Mouse (Mus musculus): Measurements from ENCODE around the gene Ugt1a6a. TPM values are rescaled to one million over a fixed set of nuclear protein-coding genes. Genes with fewer than 3 reads are reported as not detected.

The Ugt1a6a gene
- polyA plus RNA-seq, 1 experiment from 2014 or later = 0.35 TPM

DNA sequence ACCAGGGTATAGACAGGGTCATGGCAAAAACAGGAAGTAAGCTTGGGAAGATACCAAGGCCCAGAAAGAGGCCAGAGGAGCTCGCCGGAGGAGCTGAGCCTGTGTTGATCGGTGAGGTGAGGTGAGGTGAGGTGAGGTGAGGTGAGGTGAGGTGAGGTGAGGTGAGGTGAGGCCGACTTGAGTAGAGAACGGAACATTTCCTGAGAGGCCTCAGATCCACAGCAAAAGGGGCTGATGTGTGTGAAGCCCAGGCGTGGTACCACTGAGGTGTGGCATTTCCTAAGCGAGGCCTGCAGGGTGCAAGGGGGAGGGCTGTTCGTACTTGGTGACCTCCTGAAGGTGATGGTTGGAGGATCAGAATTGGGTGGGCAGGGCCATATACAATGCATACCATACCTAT lies 118.5 kb downstream of the Ugt1a6a start:
- DNase-seq (ENCODE audit: low spot score) (no peak), ATAC-seq (replicated peaks; ENCODE audit: low FRiP score) (no peak)
- Histone ChIP-seq H3K27me3 (ENCODE audit: control insufficient read depth, insufficient read depth, low read length) (no peaks in the 10 kb centered on the region), H3K4me1 (replicated peaks; ENCODE audit: control insufficient read depth, insufficient read depth, low read length) (no peaks in the 10 kb centered on the region), H3K9ac (ENCODE audit: low read length) (no peak overlapping the region), H3K9me3 (ENCODE audit: control insufficient read depth, low read length) (peaks cover 96% of the 10 kb centered on the region), H3K4me3 (ENCODE audit: low read depth, low read length) (no peak overlapping the region), H3K4me2 (ENCODE audit: low read depth, low read length, severe bottlenecking) (no peak overlapping the region), H3K27ac (ENCODE audit: low read depth, low read length) (no peak overlapping the region), H3K36me3 (ENCODE audit: control insufficient read depth, insufficient read depth, low read length) (no peaks in the 10 kb centered on the region)
- 77% methylated on average over 8 of the region's 8 CpGs for WGBS

DNA sequence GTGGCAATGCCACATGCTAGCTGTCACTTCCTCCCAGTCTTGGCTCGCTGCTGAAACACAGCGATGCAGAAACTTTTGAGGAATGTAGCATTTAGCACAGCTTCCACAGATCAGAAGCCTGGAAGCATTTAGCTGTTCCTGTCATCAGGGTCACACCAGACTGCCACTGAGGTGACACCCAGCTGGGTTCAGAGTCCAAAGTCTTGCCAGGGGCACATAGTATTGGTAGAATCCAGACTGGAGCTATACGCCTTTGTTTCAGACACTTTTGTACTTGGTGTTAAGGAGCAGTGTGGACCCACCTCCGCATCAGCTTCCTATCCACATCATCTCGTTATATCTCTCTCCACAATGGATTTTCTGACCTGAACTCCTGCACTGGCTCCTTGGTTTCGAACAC lies 118.9 kb downstream of the Ugt1a6a start:
- 71% methylated on average over 6 of the region's 6 CpGs for WGBS
- no peaks in the 10 kb centered on the region for H3K4me1 ChIP-seq (replicated peaks; ENCODE audit: control insufficient read depth, insufficient read depth, low read length)
- no peak overlapping the region for H3K4me3 ChIP-seq (ENCODE audit: low read depth, low read length)
- no peaks in the 10 kb centered on the region for H3K27me3 ChIP-seq (ENCODE audit: control insufficient read depth, insufficient read depth, low read length)
- H3K9ac ChIP-seq (ENCODE audit: low read length) = no peak overlapping the region
- H3K9me3 ChIP-seq (ENCODE audit: control insufficient read depth, low read length) = peaks cover 93% of the 10 kb centered on the region
- no peaks in the 10 kb centered on the region for H3K36me3 ChIP-seq (ENCODE audit: control insufficient read depth, insufficient read depth, low read length)
- no peak overlapping the region for H3K27ac ChIP-seq (ENCODE audit: low read depth, low read length)
- no peak for ATAC-seq (replicated peaks; ENCODE audit: low FRiP score)
- DNase-seq (ENCODE audit: low spot score) = no peak
- no peak overlapping the region for H3K4me2 ChIP-seq (ENCODE audit: low read depth, low read length, severe bottlenecking)

DNA sequence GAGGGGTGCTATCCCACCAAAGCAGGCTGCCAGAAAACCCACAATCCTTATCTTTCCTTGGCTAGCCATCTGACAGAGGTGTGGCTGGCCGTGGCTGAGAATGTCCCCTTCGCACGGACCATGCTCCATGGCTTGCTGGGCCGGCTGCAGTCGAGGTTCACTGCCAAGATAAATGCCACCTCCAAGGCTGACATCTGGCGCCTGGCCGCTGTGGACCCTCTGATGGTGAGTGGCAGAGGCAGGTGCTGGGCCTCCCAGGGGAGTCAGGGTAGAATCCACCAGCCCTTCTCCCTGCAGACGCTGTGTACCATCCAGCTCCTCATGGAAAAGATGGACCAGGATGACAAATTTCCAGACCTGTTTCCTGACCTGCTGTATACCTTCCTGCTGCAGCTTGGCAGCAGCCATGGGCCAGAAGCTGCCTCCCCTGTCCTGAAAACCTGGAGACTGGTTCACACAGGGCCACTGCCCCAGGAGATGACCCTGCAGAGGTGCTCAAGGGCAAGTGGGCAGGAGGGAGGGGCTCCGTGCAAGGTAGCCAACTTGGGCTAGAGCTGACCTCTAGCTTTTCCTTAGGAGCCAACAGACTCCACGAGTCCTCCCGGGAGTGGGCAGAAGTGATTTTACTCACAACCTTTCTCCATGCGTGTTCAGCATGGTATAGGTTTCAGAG lies 120.3 kb downstream of the Ugt1a6a start:
- Histone ChIP-seq H3K36me3 (ENCODE audit: control insufficient read depth, insufficient read depth, low read length) (peaks cover 3% of the 10 kb centered on the region; the same call in 1 of the 2 replicates), H3K27me3 (ENCODE audit: control insufficient read depth, insufficient read depth, low read length) (no peaks in the 10 kb centered on the region), H3K9ac (ENCODE audit: low read length) (no peak overlapping the region), H3K4me3 (ENCODE audit: low read depth, low read length) (no peak overlapping the region), H3K4me2 (ENCODE audit: low read depth, low read length, severe bottlenecking) (no peak overlapping the region), H3K27ac (ENCODE audit: low read depth, low read length) (no peak overlapping the region), H3K4me1 (replicated peaks; ENCODE audit: control insufficient read depth, insufficient read depth, low read length) (no peaks in the 10 kb centered on the region), H3K9me3 (ENCODE audit: control insufficient read depth, low read length) (peaks cover 82% of the 10 kb centered on the region)
- whole genome bisulfite sequencing = 88% methylated on average over 12 of the region's 12 CpGs
- DNase-seq (ENCODE audit: low spot score) = no peak
- ATAC-seq (replicated peaks; ENCODE audit: low FRiP score) = no peak

DNA sequence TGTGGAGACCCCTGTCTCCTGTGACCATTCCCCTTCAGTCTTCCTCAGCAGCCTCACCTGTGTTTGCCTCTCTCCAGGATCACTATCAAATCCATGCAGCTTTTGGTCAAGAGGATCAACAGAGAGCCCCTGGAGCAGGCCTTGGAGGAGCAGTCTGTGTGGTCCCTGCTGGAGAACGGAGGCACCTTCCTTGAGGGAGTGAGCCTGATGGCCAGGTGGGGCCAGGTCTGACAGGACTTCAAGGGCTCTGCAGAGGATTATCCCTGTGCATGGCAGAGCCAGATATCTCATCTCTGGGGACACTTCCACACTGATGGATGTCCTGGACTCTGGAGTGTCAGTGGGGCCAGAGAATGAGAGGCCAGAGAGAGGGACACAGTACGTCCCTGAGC lies 120.9 kb downstream of the Ugt1a6a start:
- peaks cover 8% of the 10 kb centered on the region; the same call in 1 of the 2 replicates for H3K36me3 ChIP-seq (ENCODE audit: control insufficient read depth, insufficient read depth, low read length)
- no peaks in the 10 kb centered on the region for H3K27me3 ChIP-seq (ENCODE audit: control insufficient read depth, insufficient read depth, low read length)
- no peak overlapping the region for H3K9ac ChIP-seq (ENCODE audit: low read length)
- no peaks in the 10 kb centered on the region for H3K4me1 ChIP-seq (replicated peaks; ENCODE audit: control insufficient read depth, insufficient read depth, low read length)
- WGBS = 64% methylated on average over 2 of the region's 2 CpGs
- peaks cover 81% of the 10 kb centered on the region for H3K9me3 ChIP-seq (ENCODE audit: control insufficient read depth, low read length)
- no peak for ATAC-seq (replicated peaks; ENCODE audit: low FRiP score)
- H3K4me3 ChIP-seq (ENCODE audit: low read depth, low read length) = no peak overlapping the region
- H3K27ac ChIP-seq (ENCODE audit: low read depth, low read length) = no peak overlapping the region
- no peak for DNase-seq (ENCODE audit: low spot score)
- H3K4me2 ChIP-seq (ENCODE audit: low read depth, low read length, severe bottlenecking) = no peak overlapping the region

DNA sequence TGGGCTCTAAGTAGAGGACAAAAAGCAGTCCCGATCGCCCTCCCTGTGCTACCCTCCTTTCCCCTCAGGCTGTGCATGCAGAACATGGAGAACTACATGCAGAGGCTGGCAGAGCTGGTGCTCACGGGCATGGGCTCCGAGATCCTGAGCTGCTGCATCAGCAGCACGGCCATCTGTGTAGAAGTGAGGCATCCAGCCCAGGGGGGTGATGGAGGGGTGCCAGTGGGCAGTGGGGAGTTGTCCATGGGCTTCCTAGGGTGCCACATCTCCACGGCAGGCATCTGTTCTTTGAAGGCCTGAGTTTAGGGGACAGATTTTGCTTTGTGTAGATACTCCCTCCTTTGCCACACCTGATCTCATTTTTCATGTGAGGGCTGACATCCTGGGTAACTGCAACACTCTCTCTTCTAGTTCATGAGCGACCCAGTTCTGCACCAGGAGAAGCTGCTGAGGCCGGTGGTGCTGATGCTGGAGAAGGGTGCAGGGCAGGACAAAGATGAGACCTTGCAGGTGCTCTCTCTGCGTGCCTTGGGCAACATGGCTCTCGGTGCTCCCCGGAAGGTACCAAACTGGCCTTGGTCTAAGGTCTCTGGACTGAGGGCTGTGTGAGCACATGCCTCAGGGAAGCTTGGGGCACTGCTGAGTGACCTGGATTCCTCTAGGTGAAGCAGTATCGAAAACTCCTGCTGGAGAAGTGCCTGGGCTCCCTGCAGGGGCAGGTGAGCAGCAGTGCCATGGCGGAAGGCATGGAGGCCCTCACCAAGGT lies 121.6 kb downstream of the Ugt1a6a start:
- DNase-seq (ENCODE audit: low spot score) (no peak), ATAC-seq (replicated peaks; ENCODE audit: low FRiP score) (no peak)
- no peak overlapping the region for H3K4me3 ChIP-seq (ENCODE audit: low read depth, low read length)
- peaks cover 78% of the 10 kb centered on the region for H3K9me3 ChIP-seq (ENCODE audit: control insufficient read depth, low read length)
- H3K4me1 ChIP-seq (replicated peaks; ENCODE audit: control insufficient read depth, insufficient read depth, low read length) = no peaks in the 10 kb centered on the region
- H3K27ac ChIP-seq (ENCODE audit: low read depth, low read length) = no peak overlapping the region
- WGBS = 80% methylated on average over 13 of the region's 13 CpGs
- no peak overlapping the region for H3K9ac ChIP-seq (ENCODE audit: low read length)
- no peaks in the 10 kb centered on the region for H3K27me3 ChIP-seq (ENCODE audit: control insufficient read depth, insufficient read depth, low read length)
- H3K36me3 ChIP-seq (ENCODE audit: control insufficient read depth, insufficient read depth, low read length) = peaks cover 8% of the 10 kb centered on the region; the same call in 1 of the 2 replicates
- no peak overlapping the region for H3K4me2 ChIP-seq (ENCODE audit: low read depth, low read length, severe bottlenecking)

DNA sequence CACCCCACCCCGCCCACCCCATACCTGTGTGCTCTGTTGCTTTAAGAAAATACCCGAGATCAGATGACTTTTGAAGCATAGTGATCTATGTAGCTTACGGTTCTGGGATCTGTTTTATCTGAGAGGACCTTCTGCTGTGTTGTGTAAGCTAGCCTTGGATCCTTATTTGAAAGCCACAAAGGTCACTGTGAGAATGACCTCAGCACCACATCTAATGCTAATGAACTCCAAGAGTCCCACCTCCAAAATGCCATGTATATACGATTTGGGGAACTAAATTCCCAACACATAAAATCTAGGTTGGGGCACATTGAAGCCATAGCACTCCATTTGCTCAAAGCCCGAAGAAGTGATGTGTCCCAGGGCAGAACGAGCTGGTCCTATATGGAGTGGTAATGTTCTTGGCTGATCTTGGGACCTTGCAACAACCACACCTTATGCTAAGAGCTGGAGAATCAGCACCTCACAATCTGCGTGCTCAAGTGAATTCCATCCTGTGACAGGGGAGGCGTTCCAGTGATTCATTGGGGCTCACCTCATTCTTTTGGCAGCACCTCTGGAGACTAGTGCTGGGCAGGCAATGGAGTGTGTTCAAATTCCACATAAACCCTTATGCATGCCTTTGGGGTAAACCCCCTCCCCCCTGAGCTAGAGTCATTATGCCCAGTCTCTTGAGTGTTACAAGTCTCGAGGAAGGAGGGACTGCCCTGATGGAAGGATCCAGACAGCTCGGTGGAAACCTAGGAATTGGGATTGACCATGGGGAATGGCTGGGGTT lies 122.5 kb downstream of the Ugt1a6a start:
- ATAC-seq (replicated peaks; ENCODE audit: low FRiP score) (no peak), DNase-seq (ENCODE audit: low spot score) (no peak)
- 80% methylated on average over 10 of the region's 10 CpGs for WGBS
- H3K4me1 ChIP-seq (replicated peaks; ENCODE audit: control insufficient read depth, insufficient read depth, low read length) = no peaks in the 10 kb centered on the region
- no peak overlapping the region for H3K27ac ChIP-seq (ENCODE audit: low read depth, low read length)
- no peak overlapping the region for H3K4me2 ChIP-seq (ENCODE audit: low read depth, low read length, severe bottlenecking)
- H3K27me3 ChIP-seq (ENCODE audit: control insufficient read depth, insufficient read depth, low read length) = no peaks in the 10 kb centered on the region
- H3K9me3 ChIP-seq (ENCODE audit: control insufficient read depth, low read length) = peaks cover 73% of the 10 kb centered on the region
- no peak overlapping the region for H3K9ac ChIP-seq (ENCODE audit: low read length)
- peaks cover 17% of the 10 kb centered on the region for H3K36me3 ChIP-seq (ENCODE audit: control insufficient read depth, insufficient read depth, low read length)
- no peak overlapping the region for H3K4me3 ChIP-seq (ENCODE audit: low read depth, low read length)

DNA sequence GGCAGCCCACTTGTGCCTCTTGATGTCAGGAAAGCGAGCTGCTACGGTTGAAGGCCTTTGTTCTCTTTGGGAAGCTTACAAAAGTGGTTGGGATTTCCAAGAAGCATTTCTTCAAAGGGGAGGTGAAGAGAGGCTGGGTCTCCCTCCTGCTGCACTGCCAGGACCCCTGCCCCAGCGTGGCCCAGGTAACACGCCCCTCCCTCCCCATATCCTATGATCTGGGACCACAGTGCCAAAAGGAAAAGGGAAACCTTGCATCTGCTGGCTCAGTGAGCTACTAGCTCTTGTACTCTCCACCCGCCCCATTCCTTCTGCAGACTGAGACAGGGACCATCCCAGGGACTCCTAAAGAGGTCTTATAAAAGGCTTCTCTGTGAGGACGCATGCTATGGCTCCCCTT lies 123.1 kb downstream of the Ugt1a6a start:
- Histone ChIP-seq H3K4me2 (ENCODE audit: low read depth, low read length, severe bottlenecking) (no peak overlapping the region), H3K27me3 (ENCODE audit: control insufficient read depth, insufficient read depth, low read length) (no peaks in the 10 kb centered on the region), H3K9ac (ENCODE audit: low read length) (no peak overlapping the region), H3K27ac (ENCODE audit: low read depth, low read length) (no peak overlapping the region), H3K36me3 (ENCODE audit: control insufficient read depth, insufficient read depth, low read length) (peaks cover 23% of the 10 kb centered on the region), H3K9me3 (ENCODE audit: control insufficient read depth, low read length) (peaks cover 67% of the 10 kb centered on the region), H3K4me3 (ENCODE audit: low read depth, low read length) (no peak overlapping the region), H3K4me1 (replicated peaks; ENCODE audit: control insufficient read depth, insufficient read depth, low read length) (no peaks in the 10 kb centered on the region)
- DNase-seq (ENCODE audit: low spot score) = no peak
- no peak for ATAC-seq (replicated peaks; ENCODE audit: low FRiP score)
- 82% methylated on average over 6 of the region's 6 CpGs for WGBS

DNA sequence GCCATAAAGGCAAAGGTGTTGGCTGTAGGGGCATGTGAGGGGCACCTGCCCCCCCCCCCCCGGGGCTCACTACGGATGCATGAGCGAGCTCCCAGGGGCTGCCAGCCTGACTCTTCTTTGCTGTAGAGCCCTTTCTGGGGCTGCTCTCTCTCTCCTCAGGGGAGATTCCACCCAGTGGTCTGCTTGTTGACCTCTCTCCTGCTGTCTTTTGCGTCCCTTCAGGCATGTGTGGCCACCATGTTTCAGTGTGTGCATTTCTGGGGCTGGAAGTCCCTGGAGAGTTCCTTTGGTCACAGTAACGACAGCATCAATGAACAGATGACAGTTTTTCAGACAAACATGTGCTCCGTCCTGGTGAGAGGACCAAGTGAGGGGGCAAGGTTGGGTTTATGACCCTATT lies 123.8 kb downstream of the Ugt1a6a start:
- Histone ChIP-seq H3K4me3 (ENCODE audit: low read depth, low read length) (no peak overlapping the region), H3K9ac (ENCODE audit: low read length) (no peak overlapping the region), H3K27ac (ENCODE audit: low read depth, low read length) (no peak overlapping the region), H3K27me3 (ENCODE audit: control insufficient read depth, insufficient read depth, low read length) (no peaks in the 10 kb centered on the region), H3K9me3 (ENCODE audit: control insufficient read depth, low read length) (peaks cover 61% of the 10 kb centered on the region), H3K4me2 (ENCODE audit: low read depth, low read length, severe bottlenecking) (no peak overlapping the region), H3K4me1 (replicated peaks; ENCODE audit: control insufficient read depth, insufficient read depth, low read length) (no peaks in the 10 kb centered on the region), H3K36me3 (ENCODE audit: control insufficient read depth, insufficient read depth, low read length) (peaks cover 30% of the 10 kb centered on the region)
- ATAC-seq (replicated peaks; ENCODE audit: low FRiP score) (0 out of 2 replicates have a peak, but pooled peaks have one; percentile 1), DNase-seq (ENCODE audit: low spot score) (no peak)
- WGBS = 72% methylated on average over 6 of the region's 6 CpGs
